Mouse (Mus musculus) gastrocnemius, postnatal 36 days (tissue): ENCODE measurements around the gene Zbtb42. TPM values are rescaled to one million over a fixed set of nuclear protein-coding genes. Genes with fewer than 3 reads are reported as not detected.
A peak's percentile ranks its signal among the peaks of the same experiment; 100 is the strongest.

Experiments
- DNase-seq, 2 experiments: peaks; one replicate each; pipeline ENCODE4 v3.0.0; 2022
- intact Hi-C: fragments of 180-260 bp; cut with DNase I; formaldehyde crosslinking; loops from one replicate; pipeline ENCODE4 v1.15.1; 2025
- microRNA-seq, 2 experiments: library from miRNA; unstranded; fragments of <30 nt; microRNA quantifications; one replicate each; pipeline ENCODE4 v1.2.0; 2021
- total RNA-seq, 2 experiments: library from RNA; stranded (reverse); gene quantifications; 2 replicates each; pipeline ENCODE4 v1.2.3; 2021

Gene Zbtb42
- total RNA-seq, 2 experiments from 2014 or later = 0.79 to 1.1 TPM

- peak; percentile 38 to 39 for DNase-seq
- intact Hi-C loops = no loop called here
Observed at GRCm38 (mm10) chr12:112722240-112723027, 43.8 kb downstream of the Zbtb42 start.

GRCm38 (mm10) chr12:112723028-112723330 lies 44.4 kb downstream of the Zbtb42 start:
- DNase-seq = no peak
- intact Hi-C loops = no loop called here

- DNase-seq = no peak
- intact Hi-C loops = no loop called here
Observed at GRCm38 (mm10) chr12:112723445-112723844, 44.8 kb downstream of the Zbtb42 start.

DNA sequence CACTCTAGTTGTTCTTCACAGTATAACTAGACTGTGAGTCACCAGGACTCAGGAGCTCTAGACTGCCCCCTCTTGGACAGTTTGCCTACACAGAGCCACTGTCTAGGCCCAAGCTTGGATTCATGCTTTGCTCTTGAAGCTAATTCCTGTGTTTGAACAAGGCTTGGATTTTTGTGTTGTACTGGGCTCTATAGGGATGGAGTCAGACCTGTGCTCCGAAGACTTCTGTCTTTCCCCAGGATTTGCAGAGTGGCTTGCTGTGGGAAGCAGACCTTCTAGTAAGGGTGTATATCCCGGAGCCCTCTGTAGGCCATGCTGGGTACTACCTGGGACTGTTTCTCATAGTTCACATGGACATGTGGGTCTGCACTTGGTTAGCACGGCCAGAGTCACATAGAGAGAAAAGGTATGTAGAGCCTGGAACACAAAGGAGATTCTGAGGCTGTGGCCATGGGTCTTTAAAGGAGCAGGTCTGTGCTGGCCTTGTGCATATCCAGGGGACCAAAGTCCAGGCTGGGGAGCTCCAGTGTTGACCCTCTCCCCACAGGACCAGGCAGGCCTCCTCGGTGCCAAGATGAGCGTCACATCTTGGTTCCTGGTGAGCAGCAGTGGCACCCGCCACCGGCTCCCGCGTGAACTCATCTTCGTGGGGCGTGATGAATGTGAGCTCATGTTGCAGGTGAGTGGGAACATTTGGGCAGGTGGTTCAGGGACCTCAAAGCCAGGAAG lies 45.6 kb downstream of the Zbtb42 start:
- peak in 1 of 2 experiments; percentile 51 for DNase-seq
- intact Hi-C loops = no loop called here

DNA sequence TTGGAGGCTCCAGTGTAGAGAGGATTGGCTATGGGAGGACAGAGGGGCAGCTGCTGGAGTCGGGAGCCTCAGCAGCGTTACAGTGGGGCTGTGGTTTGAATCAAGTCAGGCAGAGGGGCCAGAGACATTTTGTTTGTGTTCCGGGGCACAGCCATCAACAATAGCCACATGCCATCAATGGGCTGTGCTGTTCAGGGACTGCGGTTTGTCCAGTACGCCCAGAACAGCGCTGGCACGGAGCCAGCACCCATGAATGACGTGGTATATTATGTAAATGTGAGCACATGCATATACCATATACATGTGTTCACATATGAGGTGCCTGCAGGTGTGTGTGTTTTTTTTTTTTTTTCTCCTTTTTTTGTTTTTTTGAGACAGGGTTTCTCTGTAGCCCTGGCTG lies 49.2 kb downstream of the Zbtb42 start:
- DNase-seq = no peak

GRCm38 (mm10) chr12:112730808-112731207 lies 52.2 kb downstream of the Zbtb42 start:
- intact Hi-C loops = no loop called here

More for the DNA sequence above, 49.2 kb downstream of the Zbtb42 start:
- intact Hi-C loops = no loop called here

More at GRCm38 (mm10) chr12:112730808-112731207, 52.2 kb downstream of the Zbtb42 start:
- no peak for DNase-seq

Small RNA genes lying within 50 kb of the gene (microRNA-seq; reads per million reads assigned to microRNA genes)
- gene Mir6939 = 0.36 to 0.74 reads per million in 2 experiments

Other genes starting within 250 kb of the Zbtb42 start
- 1 to 10 TPM; 1.1 to 1.3 TPM for gene A530016L24Rik, start 189.4 kb upstream of the Zbtb42 start, total RNA-seq
- not detected for gene Tmem179, start 162.1 kb upstream of the Zbtb42 start, total RNA-seq
- 10 to 100 TPM in 1 of 2 experiments, 1 to 10 TPM in 1; 9.2 to 11.1 TPM for gene Inf2, start 90.0 kb upstream of the Zbtb42 start, total RNA-seq
- gene Adssl1, start 58.8 kb upstream of the Zbtb42 start, total RNA-seq = 100 to 1,000 TPM; 904 to 982 TPM
- 10 to 100 TPM; 12.6 to 17.0 TPM for gene Siva1, start 34.1 kb upstream of the Zbtb42 start, total RNA-seq
- 10 to 100 TPM; 49.9 to 55.7 TPM for gene Akt1, start 3.9 kb upstream of the Zbtb42 start, total RNA-seq
- gene Cep170b, start 41.6 kb downstream of the Zbtb42 start, total RNA-seq = 10 to 100 TPM; 11.2 to 12.3 TPM
- 1 to 10 TPM; 2.3 to 3.0 TPM for gene Pld4, start 81.8 kb downstream of the Zbtb42 start, total RNA-seq
- gene Ahnak2, start 123.8 kb downstream of the Zbtb42 start, total RNA-seq = 1 to 10 TPM; 5.0 to 7.0 TPM
- under 1 TPM; 0.31 to 0.64 TPM for gene Clba1, start 130.1 kb downstream of the Zbtb42 start, total RNA-seq
- gene Cdca4, start 150.6 kb downstream of the Zbtb42 start, total RNA-seq = 1 to 10 TPM; 2.1 to 3.0 TPM
- gene Gpr132, start 189.4 kb downstream of the Zbtb42 start, total RNA-seq = under 1 TPM; 0.10 to 0.26 TPM